Mouse (Mus musculus): ENCODE results near the gene Cxcl14.

The Cxcl14 gene

DNA sequence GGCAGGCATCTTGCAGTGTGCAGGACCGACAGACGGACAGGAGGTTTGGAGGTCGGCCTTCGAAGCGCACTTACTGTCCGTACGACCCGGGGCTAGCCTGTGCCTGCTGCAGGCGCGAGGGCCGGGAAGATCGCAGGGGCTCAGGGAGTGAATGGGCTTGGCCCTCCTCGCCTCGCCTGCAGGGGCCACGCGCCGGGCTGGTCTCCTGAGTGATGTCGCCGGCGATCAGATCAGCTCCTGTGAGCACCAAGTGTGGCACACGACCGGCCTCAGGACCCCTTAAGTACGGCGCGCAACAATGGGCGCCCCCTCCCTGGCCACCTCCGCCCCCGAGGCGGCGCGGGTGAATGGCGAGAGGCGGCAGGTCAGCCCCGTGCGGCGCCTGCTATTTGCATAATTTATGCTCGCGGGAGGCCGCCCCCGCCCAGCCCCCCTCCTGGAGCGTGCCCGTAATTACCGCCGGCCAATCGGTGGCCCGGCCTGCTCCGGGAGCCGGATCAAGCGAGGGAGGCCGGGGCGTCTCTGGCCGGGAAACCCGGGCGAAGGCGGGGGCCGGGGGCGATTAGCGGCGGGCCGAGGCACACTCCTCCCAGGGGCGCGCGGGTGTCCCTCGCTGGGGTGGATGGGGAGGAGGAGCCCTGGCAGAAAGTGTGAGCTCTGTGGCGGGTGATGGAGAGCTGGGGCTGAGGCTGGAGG lies 44.3 kb downstream of the Cxcl14 start, which contains the start of gene Neurog1:
Gene Neurog1, minus strand, starts transcription at position 240 of the 696 bp plus-strand sequence.
- DNase-seq (ENCODE audit: low read depth, low spot score), result peak; percentile 69

- DNase-seq (ENCODE audit: low read depth, low spot score), result peak; percentile 59
Measured at GRCm38 (mm10) chr13:56251176-56251923, 45.0 kb downstream of the Cxcl14 start.

DNA sequence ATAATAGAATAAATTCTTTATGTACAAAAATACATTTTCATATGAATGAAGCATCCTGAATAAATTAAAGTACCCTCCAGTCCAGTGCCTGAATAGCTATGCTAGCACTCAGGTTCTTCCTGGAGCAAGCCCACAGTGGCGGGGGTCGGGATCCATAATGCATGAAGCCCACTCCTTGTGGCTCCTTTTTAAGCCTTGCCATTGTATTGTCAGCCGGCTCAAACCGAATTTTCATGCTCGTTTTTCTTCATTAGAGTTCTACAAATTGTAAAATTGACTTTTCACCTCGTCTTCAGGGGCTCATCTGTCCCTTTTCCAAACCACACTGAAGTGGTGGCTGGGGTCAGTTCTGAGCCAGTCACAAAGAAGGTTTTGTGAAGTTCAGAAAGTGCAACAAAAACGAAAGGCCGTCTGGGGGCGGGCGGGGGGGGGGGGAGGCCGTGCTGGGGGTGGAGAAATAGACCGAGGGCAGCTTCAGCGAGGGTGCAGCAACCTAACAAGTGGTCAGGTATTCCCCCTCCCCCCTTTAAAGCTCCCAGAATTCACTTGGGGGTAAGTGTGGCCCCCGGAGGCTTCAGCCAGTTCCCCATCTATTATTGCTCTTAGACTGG lies 45.7 kb downstream of the Cxcl14 start:
- DNase-seq (ENCODE audit: low read depth, low spot score), result no peak

DNA sequence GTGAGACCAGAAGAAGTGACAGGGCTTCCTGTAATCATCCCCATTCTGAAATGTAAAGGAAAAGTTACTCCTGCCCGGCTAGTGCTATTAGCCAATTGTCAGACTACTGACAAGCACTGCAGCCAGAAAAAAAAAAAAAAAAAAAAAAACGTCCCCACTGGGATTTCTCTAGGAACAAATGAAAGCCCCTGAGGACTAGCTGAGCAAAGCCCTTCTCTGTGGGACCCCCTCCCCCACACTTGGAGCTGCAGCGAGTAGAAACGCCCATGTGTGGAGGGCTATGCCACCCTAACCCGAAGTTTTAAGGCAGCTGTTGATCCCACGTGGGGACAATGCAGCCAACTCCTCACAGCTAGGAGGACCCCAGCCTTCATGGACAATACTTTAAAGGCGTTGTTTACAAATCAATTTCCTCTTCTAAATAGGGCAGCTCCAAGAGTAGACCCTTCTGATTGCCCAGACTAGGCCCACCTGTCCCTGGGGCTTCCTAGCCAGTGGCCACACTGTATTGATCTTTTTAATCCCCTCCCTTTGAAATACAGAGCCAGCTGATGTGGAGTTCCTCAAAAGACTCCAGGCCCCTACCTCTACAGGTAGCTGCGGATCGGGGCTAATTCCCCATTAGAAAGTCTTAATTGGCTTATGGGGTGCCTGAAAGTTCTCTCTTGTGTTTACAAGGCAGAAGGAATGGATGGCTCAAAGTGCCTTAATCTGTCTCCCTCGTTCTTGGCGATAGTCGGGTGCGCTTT lies 46.6 kb downstream of the Cxcl14 start:
- no peak for DNase-seq (ENCODE audit: low read depth, low spot score)

- no peak for DNase-seq (ENCODE audit: low read depth, low spot score)
Measured at GRCm38 (mm10) chr13:56243104-56243503, 53.2 kb downstream of the Cxcl14 start.

GRCm38 (mm10) chr13:56240012-56240770 lies 56.2 kb downstream of the Cxcl14 start:
- no peak for DNase-seq (ENCODE audit: low read depth, low spot score)
